Mouse (Mus musculus) stomach, postnatal 0 days (tissue): Measurements from ENCODE around the gene Fgf22.

Experiments
- CTCF ChIP-seq: IDR thresholded peaks from 2 replicates; pipeline ENCODE4 v1.5.1; 2016; ENCODE audit warnings: antibody characterized with exemption, low read depth, mild to moderate bottlenecking, moderate library complexity
- EP300 ChIP-seq: optimal IDR thresholded peaks from 2 replicates; pipeline ENCODE3; 2016; ENCODE audit warnings: antibody characterized with exemption

- no peak for TF ChIP-seq CTCF
- no peak for TF ChIP-seq EP300
Measured at GRCm38 (mm10) chr10:79717640-79718357, 37.1 kb upstream of the Fgf22 start.
